In genomic region chr17:12382531-12382930, GRCm38 (mm10) we compare ENCODE assay signal across 15 mouse cellular contexts. TPM values are rescaled to one million over a fixed set of nuclear protein-coding genes. Genes with fewer than 3 reads are reported as not detected.
DNase-seq lines count a peak whose midpoint lies in the region; ATAC-seq lines count a peak whose summit lies in the region.
"Had no signal": no experiment of that assay in that cellular context is flagged by ENCODE, and none has a peak within 500 bp of the region (broad histone marks: within the 10 kb centered on the region; RNA-seq: fewer than 3 reads in every experiment).

No protein-coding gene starts in this region.

- H3K36me3 ChIP-seq in neural tube, embryonic 15.5 days: no peaks in the 10 kb centered on the region
- H3K36me3 ChIP-seq: embryonic facial prominence, embryonic 15.5 days had no signal

- no peak overlapping the region for H3K4me2 ChIP-seq in neural tube, embryonic 15.5 days
- H3K4me2 ChIP-seq: embryonic facial prominence, embryonic 15.5 days had no signal

- 0 out of 2 replicates have a peak, but pooled peaks cover 3% of the 10 kb centered on the region for H3K4me1 ChIP-seq in neural tube, embryonic 15.5 days
- H3K4me1 ChIP-seq: embryonic facial prominence, embryonic 15.5 days had no signal

- WGBS in neural tube, embryonic 15.5 days: 14% methylated on average over 2 of the region's 2 CpGs

- H3K4me3 ChIP-seq in neural tube, embryonic 15.5 days (replicated peaks): no peak overlapping the region
- H3K4me3 ChIP-seq: embryonic facial prominence, embryonic 15.5 days had no signal

- H3K9ac ChIP-seq in neural tube, embryonic 15.5 days (replicated peaks): no peak overlapping the region
- H3K9ac ChIP-seq: embryonic facial prominence, embryonic 15.5 days had no signal

- peak; percentile 80 for ATAC-seq in neural tube, embryonic 15.5 days (ENCODE audit: low FRiP score)

- H3K27ac ChIP-seq in neural tube, embryonic 15.5 days (replicated peaks): no peak overlapping the region
- H3K27ac ChIP-seq: embryonic facial prominence, embryonic 15.5 days had no signal

- no peaks in the 10 kb centered on the region for H3K9me3 ChIP-seq in neural tube, embryonic 15.5 days (replicated peaks)
- H3K9me3 ChIP-seq: embryonic facial prominence, embryonic 15.5 days had no signal

- no peaks in the 10 kb centered on the region for H3K27me3 ChIP-seq in neural tube, embryonic 15.5 days (replicated peaks)
- H3K27me3 ChIP-seq: embryonic facial prominence, embryonic 15.5 days had no signal

- peak; percentile 21 for DNase-seq in embryo, embryonic 10 days (ENCODE audit: low spot score)
- DNase-seq in embryo, embryonic 9.5 days (ENCODE audit: extremely low spot score): no peak
- DNase-seq in thymus, postnatal 0 days (ENCODE audit: low spot score): peak; percentile 13
- DNase-seq in thymus, postnatal 4 days: no peak
- DNase-seq in mesoderm, embryonic 11.5 days (ENCODE audit: low read depth, low spot score): peak; percentile 26
- no peak for DNase-seq in layer of hippocampus, adult 8-10 months (ENCODE audit: low spot score in 2 of 2)
- no peak for DNase-seq in gastrocnemius, adult 18-20 months (ENCODE audit: low spot score)
- DNase-seq: cerebellum, adult 9-10 months; heart, postnatal 36 days; kidney, postnatal 14 days; thymus, adult 2 months had no signal

RNA-seq across cellular contexts. Expression of gene Plg, which starts 4.1 kb away (rescaled TPM):
- 0.05 TPM in 1 of 2 replicates, not detected in the other for polyA plus RNA-seq in thymus, postnatal 0 days (2015; fragmentation: Nextera tagmentation; extraction: Ambion mirVana)
- polyA plus RNA-seq in neural tube, embryonic 15.5 days (2015; fragmentation: Nextera tagmentation; extraction: Ambion mirVana): 0.10 and 0.49 TPM in 2 replicates
- under 1 TPM in 1 of 4 experiments, not detected in 3; 0.16 TPM for total RNA-seq in layer of hippocampus, adult 8-10 months (2022)
- total RNA-seq in gastrocnemius, adult 18-20 months (2021): under 1 TPM in 1 of 2 experiments, not detected in 1; 0.52 TPM
- total RNA-seq: heart, adult 8-10 months; heart, postnatal 36 days; left cerebral cortex, postnatal 10 days had no signal
- polyA plus RNA-seq: embryonic facial prominence, embryonic 15.5 days had no signal

Comparison
In these comparisons a context has a peak if more than half of its experiments do, and no peak if none do; other contexts are left out.
1. DNase-seq: peak in embryo, embryonic 10 days (single experiment), thymus, postnatal 0 days (single experiment) and mesoderm, embryonic 11.5 days (single experiment); none in embryo, embryonic 9.5 days (single experiment), thymus, postnatal 4 days (single experiment), layer of hippocampus, adult 8-10 months (0 of 2) and gastrocnemius, adult 18-20 months (single experiment).